Mouse (Mus musculus) liver, adult 2 months (tissue): ENCODE results near the gene Lrrc43.

Experiments
- CTCF ChIP-seq: fragments of 200-500 bp; IDR thresholded peaks from 2 replicates; pipeline ENCODE4 v1.5.1; 2011; ENCODE audit warnings: low read depth, low read length, control low read depth
- POLR2A ChIP-seq: fragments of 200-500 bp; IDR thresholded peaks from 2 replicates; pipeline ENCODE4 v1.6.1; 2011; ENCODE audit warnings: low read length, control low read depth; ENCODE audit not compliant: insufficient read depth; ENCODE audit errors: extremely low read depth

GRCm38 (mm10) chr5:123514871-123515270, 25.8 kb downstream of the Lrrc43 start:
- no peak for TF ChIP-seq POLR2A
- TF ChIP-seq CTCF: no peak
